Mouse (Mus musculus): ENCODE results near the gene Grin1. TPM values are rescaled to one million over a fixed set of nuclear protein-coding genes. Genes with fewer than 3 reads are reported as not detected.

The Grin1 gene
- polyA plus RNA-seq, 1 experiment: not detected

DNA sequence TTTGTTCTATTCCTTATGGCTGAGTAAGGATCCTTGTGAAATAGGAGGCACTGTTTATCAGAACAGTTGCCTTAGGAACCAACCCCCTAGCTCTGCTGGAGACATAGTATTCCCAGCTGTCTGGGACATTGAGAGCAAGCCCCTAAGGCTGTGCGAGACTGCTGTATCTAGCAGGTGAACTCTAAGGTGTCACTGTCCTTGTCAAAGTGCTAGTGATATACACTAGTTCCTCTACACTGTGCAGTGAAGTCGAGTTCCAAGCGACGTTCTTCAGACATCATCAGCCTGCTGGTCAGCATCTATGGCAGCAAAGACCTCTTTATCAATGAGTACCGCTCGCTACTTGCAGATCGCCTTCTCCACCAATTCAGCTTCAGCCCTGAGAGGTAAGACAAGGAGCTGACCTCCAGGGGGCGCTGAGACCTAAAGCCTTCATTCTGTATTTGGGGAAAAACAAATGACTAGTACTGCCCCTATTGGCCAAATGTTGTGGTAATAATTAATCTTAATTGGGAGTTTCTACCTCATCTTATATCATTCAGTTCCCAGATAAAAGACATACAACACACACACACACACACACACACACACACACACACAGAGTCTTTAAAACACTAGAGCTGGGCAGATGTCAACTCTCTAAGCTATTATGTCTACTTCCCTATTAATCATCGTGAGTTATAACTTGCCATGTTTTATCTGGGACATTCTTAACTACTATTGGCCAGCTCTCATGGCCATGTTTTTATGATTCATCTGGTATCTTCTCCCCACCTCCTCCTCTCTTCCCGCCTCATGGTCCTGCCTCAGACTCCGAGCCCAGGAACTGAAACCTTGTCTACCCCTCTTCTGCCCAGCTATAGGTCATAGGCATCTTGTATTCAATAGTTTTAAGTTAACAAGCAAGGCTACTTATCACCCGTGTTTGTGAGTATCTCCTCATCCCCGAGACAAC is 39.8 kb downstream of the Grin1 start:
- no peaks in the 10 kb centered on the region for H3K9me3 ChIP-seq (ENCODE audit: control insufficient read depth, low read length)
- H3K4me1 ChIP-seq (ENCODE audit: control insufficient read depth): peaks cover 3% of the 10 kb centered on the region
- no peak for TF ChIP-seq GATA1 (IDR thresholded peaks at IDR 0.05; ENCODE audit: low read length)
- TF ChIP-seq TAL1 (IDR thresholded peaks at IDR 0.05; ENCODE audit: low read length): no peak
- H3K36me3 ChIP-seq (ENCODE audit: control insufficient read depth): peaks cover 96% of the 10 kb centered on the region
- H3K27me3 ChIP-seq (ENCODE audit: control insufficient read depth): no peaks in the 10 kb centered on the region
- H3K4me3 ChIP-seq (replicated peaks): no peak overlapping the region

DNA sequence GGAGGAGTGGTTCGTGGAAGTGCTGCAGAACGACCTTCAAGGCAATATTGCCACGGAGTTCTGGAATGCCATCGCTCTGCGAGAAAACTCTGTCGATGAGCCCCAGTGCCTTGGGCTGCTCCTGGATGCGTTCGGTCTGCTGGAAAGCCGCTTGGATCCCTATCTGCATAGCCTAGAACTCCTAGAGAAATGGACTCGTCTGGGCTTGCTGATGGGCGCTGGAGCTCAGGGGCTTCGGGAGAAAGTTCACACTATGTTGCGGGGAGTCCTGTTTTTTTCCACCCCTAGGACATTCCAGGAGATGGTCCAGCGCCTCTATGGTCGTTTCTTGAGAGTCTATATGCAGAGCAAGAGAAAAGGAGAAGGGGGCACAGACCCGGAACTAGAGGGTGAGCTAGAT is 46.0 kb downstream of the Grin1 start:
- peak overlapping the region; percentile 84 for H3K4me3 ChIP-seq (replicated peaks)
- TF ChIP-seq TAL1 (IDR thresholded peaks at IDR 0.05; ENCODE audit: low read length) (no peak), GATA1 (IDR thresholded peaks at IDR 0.05; ENCODE audit: low read length) (no peak)
- peaks cover 86% of the 10 kb centered on the region for H3K36me3 ChIP-seq (ENCODE audit: control insufficient read depth)
- H3K9me3 ChIP-seq (ENCODE audit: control insufficient read depth, low read length): no peaks in the 10 kb centered on the region
- H3K27me3 ChIP-seq (ENCODE audit: control insufficient read depth): no peaks in the 10 kb centered on the region
- H3K4me1 ChIP-seq (ENCODE audit: control insufficient read depth): peaks cover 53% of the 10 kb centered on the region

DNA sequence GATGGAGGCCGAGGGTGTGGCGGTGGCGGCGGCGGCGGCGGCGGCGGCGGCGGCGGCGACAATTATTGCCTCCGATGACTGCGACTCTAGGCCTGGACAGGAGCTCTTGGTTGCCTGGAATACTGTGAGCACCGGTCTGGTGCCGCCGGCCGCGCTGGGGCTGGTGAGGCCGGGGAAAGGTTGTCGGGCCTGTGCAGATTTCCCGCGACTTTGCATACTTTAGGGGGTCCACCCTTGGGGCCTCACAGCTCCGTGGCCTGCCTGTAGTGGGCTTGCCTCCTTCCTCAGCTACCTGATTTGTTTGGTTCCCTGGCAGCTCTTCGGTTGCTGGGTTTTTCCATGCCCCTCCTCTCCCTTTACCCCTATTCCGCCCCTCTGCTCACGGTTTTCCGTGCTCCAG is 46.5 kb downstream of the Grin1 start:
- H3K36me3 ChIP-seq (ENCODE audit: control insufficient read depth): peaks cover 86% of the 10 kb centered on the region
- H3K4me1 ChIP-seq (ENCODE audit: control insufficient read depth): peaks cover 58% of the 10 kb centered on the region

DNA sequence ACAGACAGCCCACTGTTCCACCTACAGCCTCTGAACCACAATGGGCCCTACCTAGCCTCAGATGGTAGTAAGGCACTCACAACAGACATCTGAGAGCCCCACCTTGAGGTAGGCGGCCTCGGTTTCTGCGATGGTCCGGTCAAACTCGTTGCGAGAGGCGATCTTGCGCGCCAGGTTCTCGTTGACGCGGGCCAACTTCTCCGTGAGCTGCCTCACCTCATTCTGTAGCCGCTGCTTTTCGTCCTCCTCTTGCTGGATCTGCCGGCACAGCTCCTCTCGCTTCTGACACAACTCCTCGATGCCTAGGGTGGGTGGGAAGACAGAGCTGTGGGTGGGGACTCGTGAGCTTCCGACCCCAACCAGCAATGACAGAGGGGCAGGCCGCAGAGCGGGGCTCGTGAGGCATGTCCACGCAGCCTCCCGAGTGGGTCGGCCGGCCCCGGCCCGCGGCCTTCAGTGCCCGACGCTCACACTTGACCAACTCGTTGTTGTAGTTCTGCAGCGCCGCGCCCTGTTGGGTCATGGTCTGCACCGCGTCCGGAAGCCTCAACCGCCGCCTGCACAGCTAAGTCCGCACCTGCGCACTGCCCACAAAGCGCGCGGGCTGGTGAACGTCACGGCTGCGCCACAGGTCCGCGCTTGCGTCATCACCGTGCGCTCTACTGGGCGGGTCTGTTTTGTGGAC is 47.0 kb downstream of the Grin1 start, which contains the start of the genes Ssna1 and Anapc2:
Ssna1 (minus strand) TSS at position 612 of the 685 bp plus-strand sequence.
Anapc2 (plus strand) TSS at position 652 of the 685 bp plus-strand sequence.
- Histone ChIP-seq H3K4me1 (ENCODE audit: control insufficient read depth) (peaks cover 63% of the 10 kb centered on the region), H3K27me3 (ENCODE audit: control insufficient read depth) (no peaks in the 10 kb centered on the region), H3K9me3 (ENCODE audit: control insufficient read depth, low read length) (no peaks in the 10 kb centered on the region), H3K36me3 (ENCODE audit: control insufficient read depth) (peaks cover 86% of the 10 kb centered on the region), H3K4me3 (replicated peaks) (peak within 1 kb of the TSS; percentile 84)
- TF ChIP-seq GATA1 (IDR thresholded peaks at IDR 0.05; ENCODE audit: low read length) (no peak), TAL1 (IDR thresholded peaks at IDR 0.05; ENCODE audit: low read length) (no peak)

More for the DNA sequence above, 46.5 kb downstream of the Grin1 start:
- Histone ChIP-seq H3K9me3 (ENCODE audit: control insufficient read depth, low read length) (no peaks in the 10 kb centered on the region), H3K4me3 (replicated peaks) (peak overlapping the region; percentile 84), H3K27me3 (ENCODE audit: control insufficient read depth) (no peaks in the 10 kb centered on the region)
- TF ChIP-seq GATA1 (IDR thresholded peaks at IDR 0.05; ENCODE audit: low read length): no peak
- TF ChIP-seq TAL1 (IDR thresholded peaks at IDR 0.05; ENCODE audit: low read length): no peak

DNA sequence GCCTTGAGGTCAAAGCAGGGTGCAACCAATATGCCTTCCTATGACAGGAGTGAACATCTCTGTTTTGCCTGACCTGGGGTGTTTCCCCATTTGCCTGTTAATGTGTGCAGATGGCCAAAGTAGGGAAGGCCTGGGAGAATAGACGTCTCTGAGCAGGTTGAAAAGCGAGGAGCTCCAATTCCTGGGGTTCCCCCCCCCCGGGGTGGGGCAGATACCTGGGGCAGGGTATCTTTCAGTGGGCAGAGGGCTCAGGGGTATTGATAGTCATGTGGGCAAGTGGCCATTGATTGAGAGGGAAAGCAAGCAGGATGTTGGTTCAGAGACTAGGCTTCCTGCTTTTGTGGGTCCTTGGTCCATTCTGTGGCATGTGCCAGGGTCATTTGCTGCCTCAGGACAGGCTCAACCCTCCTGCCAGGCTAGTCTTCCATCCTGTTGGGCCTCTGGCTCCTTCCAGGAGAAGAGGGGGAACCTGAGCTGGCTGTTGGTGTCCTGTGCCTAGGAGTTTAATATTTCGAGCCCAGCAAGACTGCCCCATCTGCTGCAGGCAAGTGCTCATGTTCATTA is 51.2 kb downstream of the Grin1 start:
- TF ChIP-seq GATA1 (IDR thresholded peaks at IDR 0.05; ENCODE audit: low read length) (no peak), TAL1 (IDR thresholded peaks at IDR 0.05; ENCODE audit: low read length) (no peak)
- Histone ChIP-seq H3K36me3 (ENCODE audit: control insufficient read depth) (peaks cover 52% of the 10 kb centered on the region), H3K27me3 (ENCODE audit: control insufficient read depth) (no peaks in the 10 kb centered on the region), H3K9me3 (ENCODE audit: control insufficient read depth, low read length) (no peaks in the 10 kb centered on the region), H3K4me1 (ENCODE audit: control insufficient read depth) (peaks cover 89% of the 10 kb centered on the region), H3K4me3 (replicated peaks) (no peak overlapping the region)

DNA sequence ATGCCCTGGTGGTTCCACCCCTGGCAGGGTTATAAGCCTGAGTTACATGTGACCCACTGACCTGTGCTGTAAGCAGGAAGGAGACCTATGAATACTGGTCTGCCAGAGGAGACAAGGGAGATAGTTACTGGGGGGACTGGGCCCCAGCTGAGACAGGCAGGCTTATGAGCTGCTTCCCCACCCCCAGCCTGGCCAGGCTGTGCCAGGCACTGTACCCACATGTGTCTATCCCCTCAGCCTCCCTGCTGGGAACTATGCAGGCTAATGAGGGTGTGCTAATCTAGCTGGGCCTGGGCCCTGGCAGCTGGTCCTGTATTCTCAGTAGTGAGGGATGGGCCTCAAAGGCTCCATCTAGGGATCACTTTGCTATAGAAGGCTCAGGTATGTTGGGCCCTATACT is 51.7 kb downstream of the Grin1 start:
- Histone ChIP-seq H3K4me3 (replicated peaks) (peak overlapping the region; percentile 7), H3K4me1 (ENCODE audit: control insufficient read depth) (peaks cover 89% of the 10 kb centered on the region), H3K9me3 (ENCODE audit: control insufficient read depth, low read length) (no peaks in the 10 kb centered on the region), H3K36me3 (ENCODE audit: control insufficient read depth) (peaks cover 52% of the 10 kb centered on the region), H3K27me3 (ENCODE audit: control insufficient read depth) (no peaks in the 10 kb centered on the region)
- TF ChIP-seq TAL1 (IDR thresholded peaks at IDR 0.05; ENCODE audit: low read length) (no peak), GATA1 (IDR thresholded peaks at IDR 0.05; ENCODE audit: low read length) (no peak)

DNA sequence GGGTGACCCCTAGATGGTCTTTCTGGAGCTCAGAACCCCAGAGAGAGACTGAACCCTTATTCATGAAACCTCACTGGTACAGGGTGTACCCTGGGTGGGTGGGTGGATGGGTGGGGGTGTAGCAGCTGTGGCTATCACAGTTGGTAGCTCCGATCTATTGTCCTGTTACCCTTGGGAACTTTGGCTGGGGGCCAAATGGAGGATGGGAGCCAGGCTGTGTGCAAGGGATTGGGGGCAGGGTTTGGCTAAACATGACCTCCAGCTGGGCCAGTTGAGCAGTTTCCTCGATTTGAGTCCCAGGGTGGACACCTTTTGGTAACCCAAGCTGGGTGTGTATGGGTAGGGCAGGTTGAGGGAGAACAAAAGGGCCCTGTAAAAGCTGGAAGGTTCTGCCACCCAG is 52.3 kb downstream of the Grin1 start:
- peaks cover 51% of the 10 kb centered on the region for H3K36me3 ChIP-seq (ENCODE audit: control insufficient read depth)
- peak overlapping the region; percentile 12 for H3K4me3 ChIP-seq (replicated peaks)
- H3K4me1 ChIP-seq (ENCODE audit: control insufficient read depth): peaks cover 93% of the 10 kb centered on the region
- no peaks in the 10 kb centered on the region for H3K27me3 ChIP-seq (ENCODE audit: control insufficient read depth)
- H3K9me3 ChIP-seq (ENCODE audit: control insufficient read depth, low read length): no peaks in the 10 kb centered on the region
- no peak for TF ChIP-seq TAL1 (IDR thresholded peaks at IDR 0.05; ENCODE audit: low read length)
- no peak for TF ChIP-seq GATA1 (IDR thresholded peaks at IDR 0.05; ENCODE audit: low read length)

DNA sequence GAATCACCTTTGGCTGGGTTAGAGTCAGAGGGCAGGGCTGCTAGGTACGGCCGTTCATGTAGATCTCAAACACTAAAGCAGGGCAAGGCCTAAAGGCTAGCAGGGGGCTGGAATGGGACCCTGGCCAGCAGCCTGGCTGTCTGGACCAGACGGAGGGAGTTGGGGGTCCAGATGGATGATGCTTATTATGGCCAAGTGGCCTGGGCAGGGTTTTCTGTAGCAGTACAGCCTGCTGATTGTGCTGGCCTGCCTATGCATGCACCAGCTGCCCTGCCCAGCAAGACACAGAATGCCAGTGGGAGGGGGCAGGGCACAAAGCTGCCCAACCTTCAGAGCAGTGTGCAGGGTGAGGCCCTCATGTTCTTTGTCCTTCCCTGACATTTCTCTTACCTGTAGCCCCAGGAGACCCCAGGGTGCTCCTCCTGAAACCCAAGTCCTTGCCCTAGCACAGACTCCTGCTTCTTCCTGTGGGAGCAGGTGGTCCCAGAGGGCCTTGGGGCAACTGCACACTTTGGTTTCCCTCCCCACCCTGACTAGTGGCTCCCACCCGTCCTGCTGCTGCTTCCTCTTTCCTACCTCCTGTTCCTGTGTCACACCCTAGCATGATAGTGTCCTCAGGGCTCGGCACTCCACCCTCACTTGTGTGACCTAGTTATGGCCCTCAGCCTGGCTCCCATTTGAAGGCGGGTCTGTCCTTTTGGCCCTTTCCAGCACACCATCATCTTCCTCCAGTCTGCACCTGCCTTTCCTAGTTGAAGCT is 52.9 kb downstream of the Grin1 start:
- Histone ChIP-seq H3K27me3 (ENCODE audit: control insufficient read depth) (no peaks in the 10 kb centered on the region), H3K9me3 (ENCODE audit: control insufficient read depth, low read length) (no peaks in the 10 kb centered on the region), H3K4me3 (replicated peaks) (peak overlapping the region; percentile 12), H3K36me3 (ENCODE audit: control insufficient read depth) (peaks cover 44% of the 10 kb centered on the region), H3K4me1 (ENCODE audit: control insufficient read depth) (peaks cover 92% of the 10 kb centered on the region)
- TF ChIP-seq TAL1 (IDR thresholded peaks at IDR 0.05; ENCODE audit: low read length): no peak
- no peak for TF ChIP-seq GATA1 (IDR thresholded peaks at IDR 0.05; ENCODE audit: low read length)

Data from erythroblast, embryonic 14.5 days (primary cell).